Mouse (Mus musculus) embryo, embryonic 11.5 days (tissue): ENCODE measurements at regions not wholly inside any gene's neighbourhood (a gene's known extent, or its start where the extent isn't known, plus 50 kb on each side); places are given as distances from the start of the nearest gene placed in this dataset.

Experiments
- DNase-seq: peaks from one replicate; pipeline ENCODE4 v3.0.0-alpha.2; 2012; ENCODE audit warnings: low read depth, low spot score

- peak; percentile 22 for DNase-seq
Measured at GRCm38 (mm10) chr5:9954652-9955051, 229.7 kb upstream of the Grm3 start.

- no peak for DNase-seq
Measured at GRCm38 (mm10) chr5:9938746-9939145, 213.8 kb upstream of the Grm3 start.

GRCm38 (mm10) chr5:9912936-9913335, 188.0 kb upstream of the Grm3 start:
- no peak for DNase-seq

GRCm38 (mm10) chr5:9911783-9912182, 186.8 kb upstream of the Grm3 start:
- DNase-seq: no peak

- no peak for DNase-seq
Measured at GRCm38 (mm10) chr5:9911089-9911473, 186.1 kb upstream of the Grm3 start.

- no peak for DNase-seq
Measured at GRCm38 (mm10) chr5:9910452-9911088, 185.6 kb upstream of the Grm3 start.

GRCm38 (mm10) chr5:9895297-9895696, 170.3 kb upstream of the Grm3 start:
- no peak for DNase-seq

- DNase-seq: no peak
Measured at GRCm38 (mm10) chr5:9878063-9878462, 153.1 kb upstream of the Grm3 start.

GRCm38 (mm10) chr5:9869091-9869490, 144.1 kb upstream of the Grm3 start:
- DNase-seq: no peak

- DNase-seq: no peak
Measured at GRCm38 (mm10) chr5:9829750-9830149, 104.8 kb upstream of the Grm3 start.

- no peak for DNase-seq
Measured at GRCm38 (mm10) chr5:9801707-9802106, 76.7 kb upstream of the Grm3 start.

- no peak for DNase-seq
Measured at GRCm38 (mm10) chr5:9781107-9781506, 56.1 kb upstream of the Grm3 start.
